28 mouse cellular contexts compared by ENCODE assay signal in genomic region chr2:52710804-52711203, GRCm38 (mm10). TPM values are rescaled to one million over a fixed set of nuclear protein-coding genes. Genes with fewer than 3 reads are reported as not detected.
DNase-seq lines count a peak whose midpoint lies in the region; ATAC-seq and TF ChIP-seq lines count a peak whose summit lies in the region.
"Had no signal": no experiment of that assay in that cellular context is flagged by ENCODE, and none has a peak within 500 bp of the region (broad histone marks: within the 10 kb centered on the region; RNA-seq: fewer than 3 reads in every experiment).

No protein-coding gene starts in this region.

- TF ChIP-seq CTCF in kidney, postnatal 0 days (IDR thresholded peaks at IDR 0.05; ENCODE audit: low read depth) = peak; percentile 29; the same call in 1 of the 2 replicates
- peak in 1 of 2 experiments; percentile 28; a peak in 1 of 4 replicates for TF ChIP-seq CTCF in CH12.LX (conservative IDR thresholded peaks at IDR 0.05 in 1 of 2, IDR thresholded peaks at IDR 0.05 in 1 of 2; ENCODE audit: low read depth in 2 of 2, low read length in 2 of 2)
- TF ChIP-seq CTCF in stomach, postnatal 0 days (IDR thresholded peaks at IDR 0.05; ENCODE audit: low read depth) = 0 out of 2 replicates have a peak, but pooled peaks have one; percentile 8

- in situ Hi-C loops in CH12.LX (cut with MboI; ENCODE audit: low pct_ligation_motif_present, low pct_unique_long_range_greater_than_20kb, low sequenced_read_pairs) = no loop called here

- no peaks in the 10 kb centered on the region for H3K79me2 ChIP-seq in CH12.LX (replicated peaks; ENCODE audit: control insufficient read depth, extremely low read depth, insufficient read depth, poor library complexity, severe bottlenecking)

- peaks cover 19% of the 10 kb centered on the region for H3K36me3 ChIP-seq in kidney, postnatal 0 days (ENCODE audit: insufficient read depth, low read length)
- H3K36me3 ChIP-seq in kidney, embryonic 14.5 days (ENCODE audit: control insufficient read depth, insufficient read depth, low read length) = peaks cover 45% of the 10 kb centered on the region
- peaks cover 43% of the 10 kb centered on the region for H3K36me3 ChIP-seq in midbrain, embryonic 14.5 days (ENCODE audit: control insufficient read depth, insufficient read depth, low read length)
- peaks cover 60% of the 10 kb centered on the region for H3K36me3 ChIP-seq in midbrain, embryonic 10.5 days
- H3K36me3 ChIP-seq in CH12.LX (replicated peaks in 1 of 2; ENCODE audit: control insufficient read depth in 1 of 2, insufficient read depth in 1 of 2, low read length in 1 of 2) = peaks cover 21 to 76% of the 10 kb centered on the region in 2 experiments
- peaks cover 12% of the 10 kb centered on the region for H3K36me3 ChIP-seq in stomach, postnatal 0 days (ENCODE audit: control insufficient read depth, insufficient read depth, low read length)

- H3K4me3 ChIP-seq in kidney, postnatal 0 days (replicated peaks; ENCODE audit: low read depth, low read length) = no peak overlapping the region
- no peak overlapping the region for H3K4me3 ChIP-seq in kidney, embryonic 14.5 days (ENCODE audit: low read length)
- H3K4me3 ChIP-seq in midbrain, embryonic 14.5 days (replicated peaks; ENCODE audit: low read depth, low read length) = no peak overlapping the region
- no peak overlapping the region for H3K4me3 ChIP-seq in midbrain, embryonic 10.5 days
- H3K4me3 ChIP-seq in CH12.LX (replicated peaks in 1 of 3; ENCODE audit: low read depth in 2 of 3, low read length in 2 of 3, poor library complexity in 1 of 3) = no peak overlapping the region
- no peak overlapping the region for H3K4me3 ChIP-seq in stomach, postnatal 0 days (ENCODE audit: low read depth, low read length)
- H3K4me3 ChIP-seq: embryonic facial prominence, embryonic 10.5 days; embryonic facial prominence, embryonic 13.5 days; erythroblast, embryonic 14.5 days; forebrain, embryonic 13.5 days; gastrocnemius, adult 2 months; heart, embryonic 12.5 days; heart, embryonic 15.5 days; hindbrain, embryonic 10.5 days had no signal

- dilution Hi-C loops in CH12.LX (cut with MboI; ENCODE audit: extremely low pct_ligation_motif_present, extremely low pct_unique_long_range_greater_than_20kb, low sequenced_read_pairs) = no loop called here

- no peak for TF ChIP-seq POLR2A in CH12.LX (IDR thresholded peaks at IDR 0.05; ENCODE audit: low read depth, low read length)

- TF ChIP-seq EP300 in CH12.LX (IDR thresholded peaks at IDR 0.05; ENCODE audit: low read length) = no peak
- TF ChIP-seq EP300 in stomach, postnatal 0 days (optimal IDR thresholded peaks at IDR 0.05) = no peak

- no peak overlapping the region for H3K9ac ChIP-seq in kidney, postnatal 0 days (ENCODE audit: low read depth, low read length)
- H3K9ac ChIP-seq in kidney, embryonic 14.5 days (ENCODE audit: low read depth, low read length) = no peak overlapping the region
- no peak overlapping the region for H3K9ac ChIP-seq in midbrain, embryonic 14.5 days (replicated peaks; ENCODE audit: low read length)
- no peak overlapping the region for H3K9ac ChIP-seq in CH12.LX (ENCODE audit: insufficient read depth, low read depth)
- no peak overlapping the region for H3K9ac ChIP-seq in stomach, postnatal 0 days (ENCODE audit: low read length)
- H3K9ac ChIP-seq: embryonic facial prominence, embryonic 13.5 days; forebrain, embryonic 13.5 days; heart, embryonic 12.5 days; heart, embryonic 15.5 days; hindbrain, embryonic 14.5 days had no signal

- H3K9me3 ChIP-seq in kidney, postnatal 0 days (replicated peaks; ENCODE audit: low read length) = no peaks in the 10 kb centered on the region
- H3K9me3 ChIP-seq in kidney, embryonic 14.5 days (ENCODE audit: control insufficient read depth, low read length) = no peaks in the 10 kb centered on the region
- H3K9me3 ChIP-seq in midbrain, embryonic 14.5 days (ENCODE audit: control insufficient read depth, low read length) = no peaks in the 10 kb centered on the region
- no peaks in the 10 kb centered on the region for H3K9me3 ChIP-seq in midbrain, embryonic 10.5 days (replicated peaks)
- H3K9me3 ChIP-seq in CH12.LX (replicated peaks; ENCODE audit: low read length) = no peaks in the 10 kb centered on the region
- no peaks in the 10 kb centered on the region for H3K9me3 ChIP-seq in stomach, postnatal 0 days (ENCODE audit: control insufficient read depth, low read length)
- H3K9me3 ChIP-seq: embryonic facial prominence, embryonic 10.5 days; embryonic facial prominence, embryonic 13.5 days; forebrain, embryonic 13.5 days; heart, embryonic 12.5 days; heart, embryonic 15.5 days; hindbrain, embryonic 10.5 days had no signal

- ATAC-seq in kidney, postnatal 0 days (replicated peaks; ENCODE audit: low FRiP score, low read depth) = no peak
- ATAC-seq in kidney, embryonic 14.5 days (ENCODE audit: low FRiP score, low TSS enrichment) = no peak
- ATAC-seq in midbrain, embryonic 14.5 days (ENCODE audit: low FRiP score, low TSS enrichment) = no peak
- ATAC-seq in stomach, postnatal 0 days (ENCODE audit: low FRiP score, low TSS enrichment) = no peak
- ATAC-seq: activated CD4-positive, CD25-positive, alpha-beta regulatory T cell, adult 4 months; CD4-positive, CD25-positive, alpha-beta regulatory T cell, adult 4 months; forebrain, embryonic 13.5 days; forebrain, embryonic 16.5 days had no signal

- no peak for DNase-seq in kidney, postnatal 0 days (ENCODE audit: low spot score)
- DNase-seq in midbrain, embryonic 14.5 days = peak; percentile 8
- no peak for DNase-seq in midbrain, embryonic 10.5 days (ENCODE audit: low spot score)
- no peak for DNase-seq in CH12.LX (ENCODE audit: extremely low read depth)
- DNase-seq in stomach, postnatal 0 days (ENCODE audit: low spot score) = no peak
- DNase-seq: adrenal gland, adult 8-10 months; adrenal gland, postnatal 25 days; cerebellum, adult 11-12 months; cerebellum, adult 8-10 months; cerebellum, postnatal 36 days; embryo, embryonic 11 days; gastrocnemius, adult 2 months; gastrocnemius, postnatal 25 days; heart, adult 18-20 months; heart, postnatal 10 days; heart, postnatal 36 days had no signal

- 69% methylated on average over 2 of the region's 2 CpGs for WGBS in kidney, postnatal 0 days
- 87% methylated on average over 2 of the region's 2 CpGs for WGBS in kidney, embryonic 14.5 days
- WGBS in midbrain, embryonic 14.5 days = 95% methylated on average over 2 of the region's 2 CpGs
- WGBS in midbrain, embryonic 10.5 days = 95% methylated on average over 2 of the region's 2 CpGs
- 63% methylated on average over 2 of the region's 2 CpGs for WGBS in stomach, postnatal 0 days

- no peak overlapping the region for H3K4me2 ChIP-seq in kidney, postnatal 0 days (ENCODE audit: low read length)
- H3K4me2 ChIP-seq in kidney, embryonic 14.5 days (replicated peaks; ENCODE audit: low read depth, low read length) = no peak overlapping the region
- no peak overlapping the region for H3K4me2 ChIP-seq in midbrain, embryonic 14.5 days (ENCODE audit: low read length)
- H3K4me2 ChIP-seq in CH12.LX (ENCODE audit: insufficient read depth, low read depth, poor library complexity, severe bottlenecking) = no peak overlapping the region
- H3K4me2 ChIP-seq in stomach, postnatal 0 days (replicated peaks; ENCODE audit: low read depth) = no peak overlapping the region
- H3K4me2 ChIP-seq: embryonic facial prominence, embryonic 13.5 days; forebrain, embryonic 13.5 days; heart, embryonic 12.5 days; heart, embryonic 15.5 days; hindbrain, embryonic 14.5 days had no signal

- no peaks in the 10 kb centered on the region for H3K27me3 ChIP-seq in kidney, postnatal 0 days (ENCODE audit: insufficient read depth, low read length)
- no peaks in the 10 kb centered on the region for H3K27me3 ChIP-seq in kidney, embryonic 14.5 days (ENCODE audit: control insufficient read depth, insufficient read depth, low read length)
- H3K27me3 ChIP-seq in midbrain, embryonic 14.5 days (ENCODE audit: control insufficient read depth, insufficient read depth, low read length) = no peaks in the 10 kb centered on the region
- no peaks in the 10 kb centered on the region for H3K27me3 ChIP-seq in midbrain, embryonic 10.5 days (ENCODE audit: low read depth, poor library complexity, severe bottlenecking)
- H3K27me3 ChIP-seq in CH12.LX (replicated peaks) = no peaks in the 10 kb centered on the region
- no peaks in the 10 kb centered on the region for H3K27me3 ChIP-seq in stomach, postnatal 0 days (ENCODE audit: control insufficient read depth, insufficient read depth, low read length)
- H3K27me3 ChIP-seq: embryonic facial prominence, embryonic 13.5 days; forebrain, embryonic 13.5 days; heart, embryonic 12.5 days; heart, embryonic 15.5 days had no signal

- no peak overlapping the region for H3K27ac ChIP-seq in kidney, postnatal 0 days
- no peak overlapping the region for H3K27ac ChIP-seq in kidney, embryonic 14.5 days (ENCODE audit: low read depth, low read length)
- no peak overlapping the region for H3K27ac ChIP-seq in midbrain, embryonic 14.5 days (replicated peaks; ENCODE audit: low read depth, low read length)
- H3K27ac ChIP-seq in midbrain, embryonic 10.5 days (replicated peaks) = no peak overlapping the region
- no peak overlapping the region for H3K27ac ChIP-seq in CH12.LX (ENCODE audit: insufficient read depth, low read depth)
- no peak overlapping the region for H3K27ac ChIP-seq in stomach, postnatal 0 days (replicated peaks)
- H3K27ac ChIP-seq: embryonic facial prominence, embryonic 10.5 days; embryonic facial prominence, embryonic 13.5 days; forebrain, embryonic 13.5 days; gastrocnemius, adult 2 months; heart, embryonic 15.5 days; hindbrain, embryonic 10.5 days; hindbrain, embryonic 14.5 days had no signal

- TF ChIP-seq RAD21 in CH12.LX (IDR thresholded peaks at IDR 0.05; ENCODE audit: low read depth, low read length) = peak; percentile 13

- no peaks in the 10 kb centered on the region for H3K4me1 ChIP-seq in kidney, postnatal 0 days (replicated peaks; ENCODE audit: insufficient read depth, low read length)
- H3K4me1 ChIP-seq in kidney, embryonic 14.5 days (ENCODE audit: control insufficient read depth, insufficient read depth, low read length) = no peaks in the 10 kb centered on the region
- H3K4me1 ChIP-seq in midbrain, embryonic 14.5 days (ENCODE audit: control insufficient read depth, insufficient read depth, low read length) = no peaks in the 10 kb centered on the region
- H3K4me1 ChIP-seq in midbrain, embryonic 10.5 days = no peaks in the 10 kb centered on the region
- peaks cover 0 to 4% of the 10 kb centered on the region in 2 experiments; a peak in 2 of 4 replicates for H3K4me1 ChIP-seq in CH12.LX (ENCODE audit: control insufficient read depth in 1 of 2, insufficient read depth in 2 of 2)
- no peaks in the 10 kb centered on the region for H3K4me1 ChIP-seq in stomach, postnatal 0 days (replicated peaks; ENCODE audit: control insufficient read depth, insufficient read depth)
- H3K4me1 ChIP-seq: embryonic facial prominence, embryonic 10.5 days; embryonic facial prominence, embryonic 13.5 days; forebrain, embryonic 13.5 days; heart, embryonic 12.5 days; heart, embryonic 15.5 days; hindbrain, embryonic 10.5 days had no signal

RNA-seq across cellular contexts. Expression of gene Stam2, which starts 31.3 kb away (rescaled TPM):
- polyA plus RNA-seq in kidney, postnatal 0 days (2015; fragmentation: Nextera tagmentation; extraction: Ambion mirVana) = 29.8 and 33.7 TPM in 2 replicates
- 24.0 and 36.2 TPM in 2 replicates for polyA plus RNA-seq in kidney, embryonic 14.5 days (2014; fragmentation: Nextera tagmentation; extraction: Ambion mirVana)
- 38.6 and 50.0 TPM in 2 replicates for polyA plus RNA-seq in midbrain, embryonic 14.5 days (2014; fragmentation: Nextera tagmentation; extraction: Ambion mirVana)
- polyA plus RNA-seq in midbrain, embryonic 10.5 days (2016; fragmentation: Nextera tagmentation; extraction: Ambion mirVana) = 37.7 and 39.2 TPM in 2 replicates
- total RNA-seq in CH12.LX (2012; rRNA removed) (9.3 and 10.3 TPM in 2 replicates), CH12.LX (2014; rRNA removed) (16.5 and 20.7 TPM in 2 replicates)
- 19.8 and 20.5 TPM in 2 replicates for polyA plus RNA-seq in CH12.LX (2012; ENCODE audit: insufficient read length, low read depth)
- polyA plus RNA-seq in stomach, postnatal 0 days (2015; fragmentation: Nextera tagmentation; extraction: Ambion mirVana) = 32.6 and 33.1 TPM in 2 replicates

RNA-seq across cellular contexts. Expression of gene Cacnb4, which starts 34.2 kb away (rescaled TPM):
- polyA plus RNA-seq in kidney, postnatal 0 days (2015; fragmentation: Nextera tagmentation; extraction: Ambion mirVana) = 1.4 and 2.0 TPM in 2 replicates
- 4.2 and 4.3 TPM in 2 replicates for polyA plus RNA-seq in kidney, embryonic 14.5 days (2014; fragmentation: Nextera tagmentation; extraction: Ambion mirVana)
- 16.3 and 18.0 TPM in 2 replicates for polyA plus RNA-seq in midbrain, embryonic 14.5 days (2014; fragmentation: Nextera tagmentation; extraction: Ambion mirVana)
- 1.0 and 2.6 TPM in 2 replicates for polyA plus RNA-seq in midbrain, embryonic 10.5 days (2016; fragmentation: Nextera tagmentation; extraction: Ambion mirVana)
- total RNA-seq in CH12.LX (2012; rRNA removed) (0.92 and 3.4 TPM in 2 replicates), CH12.LX (2014; rRNA removed) (0.77 and 0.93 TPM in 2 replicates)
- polyA plus RNA-seq in CH12.LX (2012; ENCODE audit: insufficient read length, low read depth) = 1.3 and 1.5 TPM in 2 replicates
- 0.64 and 0.93 TPM in 2 replicates for polyA plus RNA-seq in stomach, postnatal 0 days (2015; fragmentation: Nextera tagmentation; extraction: Ambion mirVana)
- polyA plus RNA-seq: erythroblast, embryonic 14.5 days had no signal
